Mouse (Mus musculus): ENCODE measurements around the gene Sobp. TPM values are rescaled to one million over a fixed set of nuclear protein-coding genes. Genes with fewer than 3 reads are reported as not detected.

Sobp gene
- polyA plus RNA-seq (2021) = 0.27 TPM

DNA sequence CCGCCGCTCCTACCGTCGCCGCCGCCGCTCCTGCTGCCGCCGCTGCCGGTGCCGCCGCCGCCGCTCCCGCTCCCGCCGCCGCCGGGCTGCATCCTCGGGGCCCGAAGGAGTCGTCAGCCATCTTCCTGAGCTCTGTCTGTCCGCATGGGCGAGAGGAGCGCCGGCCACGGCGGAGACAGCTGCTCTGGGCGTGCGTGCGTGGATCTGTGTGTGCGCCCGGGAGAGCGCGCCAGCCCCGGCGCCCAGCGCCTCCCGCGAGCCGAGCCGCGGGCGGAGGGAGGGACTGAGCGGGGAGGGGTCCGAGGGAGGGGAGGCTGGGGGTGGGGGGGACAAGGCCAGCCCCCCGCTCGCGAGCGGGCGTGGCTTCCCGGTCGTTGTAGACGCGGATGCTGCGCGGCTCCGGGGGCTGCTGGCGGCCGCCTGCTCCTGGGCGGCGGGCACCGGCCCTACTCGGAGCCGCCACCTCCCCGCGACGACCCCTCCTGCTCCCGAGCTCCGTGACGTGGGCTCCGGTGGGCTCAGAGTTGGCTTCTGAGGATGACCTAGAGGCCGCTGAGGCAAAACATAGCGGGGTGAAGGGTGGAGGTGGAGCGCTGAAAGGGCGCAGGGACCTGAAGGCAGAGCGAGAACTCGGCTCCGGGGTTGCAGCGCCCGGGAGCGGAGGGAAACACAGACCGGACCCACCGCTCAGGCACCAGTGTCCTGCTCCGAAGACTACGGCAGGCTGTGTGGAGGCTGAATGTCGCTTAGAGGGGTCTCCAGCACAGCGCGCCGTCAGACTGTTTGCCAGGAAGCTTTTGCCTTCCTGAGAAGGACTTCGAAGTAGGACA, at the start of gene Sobp, which contains the start of gene 9030612E09Rik:
Gene Sobp (minus strand): TSS at position 205 of the 830 bp plus-strand sequence.
Gene 9030612E09Rik (plus strand): TSS at position 379 of the 830 bp plus-strand sequence.
- in situ Hi-C loops (cut with MboI; ENCODE audit: low pct_unique_long_range_greater_than_20kb) = no loop called here

DNA sequence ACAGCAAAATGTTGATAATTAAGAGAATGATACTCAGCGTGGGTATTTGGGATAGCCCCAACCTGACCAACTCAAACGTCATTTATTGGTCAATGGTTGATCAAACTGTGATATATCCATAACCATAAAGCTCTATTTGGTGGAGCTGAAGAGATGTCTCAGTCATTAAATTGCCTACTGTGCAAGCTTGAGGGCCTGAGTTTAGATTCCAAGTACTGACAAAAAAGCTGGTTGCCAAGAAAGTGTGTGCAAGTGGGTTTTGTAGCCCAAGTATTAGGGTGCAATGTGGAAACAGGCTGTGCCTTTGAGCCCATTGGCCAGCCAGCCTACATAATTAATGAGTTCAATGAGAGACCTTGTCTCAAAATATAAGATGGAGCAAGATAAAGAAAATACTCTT, 49.1 kb upstream of the Sobp start:
- TF ChIP-seq CTCF (IDR thresholded peaks at IDR 0.05) = no peak
- DNase-seq (ENCODE audit: low read depth, low spot score) (no peak), ATAC-seq (no peak)
- in situ Hi-C loops (cut with MboI; ENCODE audit: low pct_unique_long_range_greater_than_20kb) = no loop called here
- CTCF ChIA-PET = no interaction called here
- no peaks in the 10 kb centered on the region for H3K27me3 ChIP-seq
- POLR2A ChIA-PET = no interaction called here

More for the DNA sequence above, at the start of gene Sobp, which contains the start of gene 9030612E09Rik:
- H3K27me3 ChIP-seq = peaks cover 39% of the 10 kb centered on the region
- ChIA-PET POLR2A (interaction anchor here (1.1 to 1.6 kb wide), 2 partner anchors 30 to 46 kb away, joined by 3 to 4 read pairs; no protein-coding TSS in a partner anchor), CTCF (interaction anchor here (0.9 kb wide), 1 partner anchor 51 kb away, joined by 3 read pairs; no protein-coding TSS in a partner anchor)
- ATAC-seq (peak; percentile 66), DNase-seq (ENCODE audit: low read depth, low spot score) (no peak)
- TF ChIP-seq CTCF (IDR thresholded peaks at IDR 0.05) = no peak

DNA sequence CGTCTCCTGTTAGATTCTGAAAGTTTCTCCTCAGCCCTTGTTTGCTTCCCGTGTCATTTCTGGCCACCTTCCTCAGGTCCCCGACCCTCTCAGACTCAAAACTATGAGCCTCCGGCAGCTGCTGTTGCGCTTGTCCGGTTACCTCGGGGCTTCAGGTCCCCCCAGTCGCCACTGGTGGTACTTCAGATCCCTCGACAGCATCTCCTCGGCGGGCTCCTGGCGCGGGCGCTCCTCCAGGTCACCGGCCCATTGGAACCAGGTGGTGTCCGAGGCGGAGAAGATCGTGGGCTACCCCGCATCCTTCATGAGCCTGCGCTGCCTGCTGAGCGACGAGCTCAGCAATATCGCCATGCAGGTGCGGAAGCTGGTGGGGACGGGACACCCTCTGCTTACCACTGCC, 47.3 kb upstream of the Sobp start:
- DNase-seq (ENCODE audit: low read depth, low spot score) = no peak
- no peaks in the 10 kb centered on the region for H3K27me3 ChIP-seq
- peak; percentile 30 for ATAC-seq
- no peak for TF ChIP-seq CTCF (IDR thresholded peaks at IDR 0.05)
- in situ Hi-C loops (cut with MboI; ENCODE audit: low pct_unique_long_range_greater_than_20kb) = no loop called here
- ChIA-PET POLR2A (interaction anchor here (1.0 kb wide), 2 partner anchors 12 to 143 kb away, joined by 3 to 5 read pairs; no protein-coding TSS in a partner anchor), CTCF (no interaction called here)

- in situ Hi-C loops (cut with MboI; ENCODE audit: low pct_unique_long_range_greater_than_20kb) = no loop called here
- ChIA-PET POLR2A (interaction anchor here (0.7 to 1.1 kb wide), 6 partner anchors 9 to 221 kb away, joined by 3 to 5 read pairs (median 3); no protein-coding TSS in a partner anchor), CTCF (interaction anchor here (1.2 kb wide), 1 partner anchor 50 kb away, joined by 3 read pairs; no protein-coding TSS in a partner anchor)
- H3K27me3 ChIP-seq = no peaks in the 10 kb centered on the region
- no peak for TF ChIP-seq CTCF (IDR thresholded peaks at IDR 0.05)
- ATAC-seq = peak; percentile 92
- peak; percentile 67 for DNase-seq (ENCODE audit: low read depth, low spot score)
Observed at GRCm38 (mm10) chr10:43220910-43221625, 46.7 kb upstream of the Sobp start, which contains the start of gene Pdss2. Gene Pdss2 (plus strand): TSS chr10:43221486.

GRCm38 (mm10) chr10:43220479-43220878, 46.1 kb upstream of the Sobp start:
- ChIA-PET CTCF (interaction anchor here (1.2 kb wide), 1 partner anchor 50 kb away, joined by 3 read pairs; no protein-coding TSS in a partner anchor), POLR2A (interaction anchor here (0.7 to 1.1 kb wide), 6 partner anchors 10 to 221 kb away, joined by 3 to 5 read pairs (median 3); no protein-coding TSS in a partner anchor)
- ATAC-seq = peak; percentile 27
- in situ Hi-C loops (cut with MboI; ENCODE audit: low pct_unique_long_range_greater_than_20kb) = no loop called here
- no peaks in the 10 kb centered on the region for H3K27me3 ChIP-seq
- no peak for TF ChIP-seq CTCF (IDR thresholded peaks at IDR 0.05)
- no peak for DNase-seq (ENCODE audit: low read depth, low spot score)

- H3K27me3 ChIP-seq = no peaks in the 10 kb centered on the region
- in situ Hi-C loops (cut with MboI; ENCODE audit: low pct_unique_long_range_greater_than_20kb) = loop anchor here (10.0 kb wide), 1 partner anchor 157 kb away; no protein-coding TSS in a partner anchor
- POLR2A ChIA-PET = interaction anchor here (0.7 kb wide), 1 partner anchor 113 kb away, joined by 3 read pairs; no protein-coding TSS in a partner anchor
- no peak for TF ChIP-seq CTCF (IDR thresholded peaks at IDR 0.05)
- DNase-seq (ENCODE audit: low read depth, low spot score) (no peak), ATAC-seq (no peak)
- CTCF ChIA-PET = no interaction called here
Observed at GRCm38 (mm10) chr10:43217361-43217900, 43.1 kb upstream of the Sobp start.

DNA sequence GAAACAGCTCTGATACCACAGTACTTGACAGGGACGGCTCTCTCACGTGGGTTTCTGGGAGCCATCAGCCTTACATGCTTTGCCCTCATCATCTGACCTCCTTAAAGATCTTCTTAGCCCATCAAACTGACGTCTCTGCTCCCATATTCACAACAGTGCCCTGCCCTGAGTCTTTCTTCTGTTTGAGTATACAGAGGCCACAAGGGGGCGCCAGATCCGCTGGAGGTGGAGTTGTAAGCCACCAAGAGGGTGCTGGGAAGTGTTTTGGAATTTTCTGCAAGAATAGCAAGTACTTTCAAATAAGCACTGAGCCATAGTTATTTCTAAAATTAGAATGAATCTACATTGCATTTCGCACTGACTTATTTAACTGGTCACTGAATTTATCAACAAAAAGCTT, 37.5 kb upstream of the Sobp start:
- DNase-seq (ENCODE audit: low read depth, low spot score) = no peak
- CTCF ChIA-PET = interaction anchor here (0.8 kb wide), 1 partner anchor 162 kb away, joined by 3 read pairs; no protein-coding TSS in a partner anchor
- H3K27me3 ChIP-seq = no peaks in the 10 kb centered on the region
- POLR2A ChIA-PET = no interaction called here
- ATAC-seq = no peak
- in situ Hi-C loops (cut with MboI; ENCODE audit: low pct_unique_long_range_greater_than_20kb) = loop anchor here (10.0 kb wide), 1 partner anchor 163 kb away; no protein-coding TSS in a partner anchor
- no peak for TF ChIP-seq CTCF (IDR thresholded peaks at IDR 0.05)

GRCm38 (mm10) chr10:43203865-43204264, 29.5 kb upstream of the Sobp start:
- in situ Hi-C loops (cut with MboI; ENCODE audit: low pct_unique_long_range_greater_than_20kb) = no loop called here
- DNase-seq (ENCODE audit: low read depth, low spot score) (no peak), ATAC-seq (no peak)
- no peaks in the 10 kb centered on the region for H3K27me3 ChIP-seq
- CTCF ChIA-PET = no interaction called here
- TF ChIP-seq CTCF (IDR thresholded peaks at IDR 0.05) = no peak
- POLR2A ChIA-PET = interaction anchor here (0.6 kb wide), 1 partner anchor 11 kb away, joined by 3 read pairs; no protein-coding TSS in a partner anchor

GRCm38 (mm10) chr10:43200206-43200605, 25.9 kb upstream of the Sobp start:
- TF ChIP-seq CTCF (IDR thresholded peaks at IDR 0.05) = no peak
- CTCF ChIA-PET = no interaction called here
- no peak for ATAC-seq
- no peak for DNase-seq (ENCODE audit: low read depth, low spot score)
- POLR2A ChIA-PET = interaction anchor here (1.0 kb wide), 1 partner anchor 9 kb away, joined by 3 read pairs; no protein-coding TSS in a partner anchor
- H3K27me3 ChIP-seq = no peaks in the 10 kb centered on the region
- in situ Hi-C loops (cut with MboI; ENCODE audit: low pct_unique_long_range_greater_than_20kb) = no loop called here

DNA sequence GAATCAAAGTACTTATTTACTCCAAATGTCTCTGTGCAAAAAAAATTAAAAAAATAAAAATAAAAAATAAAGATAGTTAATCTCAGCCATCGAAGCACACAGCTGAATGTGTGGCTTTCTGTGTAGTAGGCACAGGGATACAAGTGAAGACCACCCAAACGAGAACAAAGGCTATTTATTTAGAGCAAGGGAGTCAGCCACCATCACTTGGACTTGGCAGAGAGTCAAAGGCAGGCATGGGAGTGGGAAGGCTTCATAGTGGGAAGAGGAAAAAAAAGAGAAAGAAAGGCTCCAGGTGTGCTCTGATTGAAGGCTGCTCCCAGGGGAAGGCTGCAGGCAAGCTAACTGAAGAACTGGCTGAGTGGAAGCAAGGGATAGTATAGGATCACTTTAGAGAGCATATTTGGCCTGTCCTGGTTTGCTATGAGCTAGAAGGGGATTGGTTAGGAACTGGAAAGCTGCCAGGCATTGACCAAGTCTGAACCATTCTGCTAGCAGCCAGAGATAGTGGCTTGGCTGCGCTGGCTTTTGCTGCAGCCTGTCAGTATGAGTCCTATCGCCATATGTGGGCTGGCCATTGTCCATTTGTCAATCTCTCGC, 6.1 kb upstream of the Sobp start:
- ATAC-seq = no peak
- CTCF ChIA-PET = no interaction called here
- in situ Hi-C loops (cut with MboI; ENCODE audit: low pct_unique_long_range_greater_than_20kb) = no loop called here

More for the DNA sequence above, 6.1 kb upstream of the Sobp start:
- no peak for DNase-seq (ENCODE audit: low read depth, low spot score)
- no peak for TF ChIP-seq CTCF (IDR thresholded peaks at IDR 0.05)
- POLR2A ChIA-PET = no interaction called here
- peaks cover 29% of the 10 kb centered on the region for H3K27me3 ChIP-seq
